Mouse (Mus musculus) testis, adult 2 months (tissue): Measurements from ENCODE around the gene Dcst2. TPM values are rescaled to one million over a fixed set of nuclear protein-coding genes. Genes with fewer than 3 reads are reported as not detected.

Experiments
- H3K27ac ChIP-seq: fragments of 200-500 bp; 2 replicates; pipeline ENCODE4 v1.5.1; 2012; ENCODE audit warnings: low read depth, low read length; ENCODE audit not compliant: control insufficient read depth, insufficient read depth
- H3K27me3 ChIP-seq: fragments of 200-500 bp; 2 replicates; pipeline ENCODE4 v1.6.1; 2012; ENCODE audit warnings: mild to moderate bottlenecking, low read length, moderate library complexity; ENCODE audit not compliant: control insufficient read depth, insufficient read depth
- H3K36me3 ChIP-seq: fragments of 200-500 bp; 2 replicates; pipeline ENCODE4 v1.6.1; 2012; ENCODE audit warnings: mild to moderate bottlenecking, low read length; ENCODE audit not compliant: control insufficient read depth, insufficient read depth
- H3K4me1 ChIP-seq: fragments of 200-500 bp; 2 replicates; pipeline ENCODE4 v1.6.1; 2012; ENCODE audit warnings: low read length; ENCODE audit not compliant: control insufficient read depth, insufficient read depth
- H3K4me3 ChIP-seq: fragments of 200-500 bp; 2 replicates; pipeline ENCODE4 v1.5.1; 2012; ENCODE audit warnings: low read depth, mild to moderate bottlenecking, low read length, moderate library complexity, mixed read lengths; ENCODE audit not compliant: control insufficient read depth
- CTCF ChIP-seq: fragments of 200-500 bp; IDR thresholded peaks from 2 replicates; pipeline ENCODE4 v1.5.1; 2012; ENCODE audit warnings: low read depth, mild to moderate bottlenecking, inconsistent platforms, low read length, moderate library complexity; ENCODE audit not compliant: control insufficient read depth, insufficient read depth, insufficient replicate concordance
- POLR2A ChIP-seq: fragments of 200-500 bp; IDR thresholded peaks from 2 replicates; pipeline ENCODE4 v1.6.1; 2012; ENCODE audit warnings: low read depth, mild to moderate bottlenecking, inconsistent platforms, low read length, moderate library complexity; ENCODE audit not compliant: control insufficient read depth
- polyA plus RNA-seq: library from polyadenylated mRNA; depleted of rRNA; stranded (reverse); fragments of >200 nt; gene quantifications from 2 replicates; pipeline ENCODE4 v1.2.3, GENCODE M21; 2012

Gene Dcst2
- polyA plus RNA-seq, 1 experiment, result 110 TPM

DNA sequence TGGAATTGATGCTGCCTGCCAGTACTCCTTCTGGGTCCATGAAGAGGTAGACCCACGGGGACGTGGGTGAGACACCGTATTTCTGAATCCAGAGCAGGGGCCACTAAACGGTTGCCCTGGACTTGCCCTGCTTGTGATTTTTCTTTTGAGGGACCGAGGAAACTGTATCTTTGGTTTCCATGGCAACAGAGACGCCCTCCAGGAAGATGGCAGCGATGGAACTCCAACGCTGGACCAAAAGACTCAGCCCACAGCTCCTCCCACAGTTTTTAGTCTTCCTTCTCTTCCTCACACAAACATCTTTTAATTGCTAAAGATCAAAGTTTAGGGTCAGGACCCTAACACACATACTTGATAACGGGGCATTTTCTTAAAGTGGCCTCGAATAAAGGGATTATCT, 29.8 kb upstream of the Dcst2 start:
- TF ChIP-seq POLR2A, result no peak
- no peak for TF ChIP-seq CTCF
- Histone ChIP-seq H3K27me3 (no peaks in the 10 kb centered on the region), H3K4me3 (peak overlapping the region; percentile 78), H3K4me1 (peaks cover 25% of the 10 kb centered on the region), H3K27ac (peak overlapping the region; percentile 41; the same call in 1 of the 2 replicates), H3K36me3 (no peaks in the 10 kb centered on the region)

GRCm38 (mm10) chr3:89332476-89332875, 29.3 kb upstream of the Dcst2 start:
- no peak overlapping the region for H3K27ac ChIP-seq

GRCm38 (mm10) chr3:89333053-89333452, 28.7 kb upstream of the Dcst2 start:
- H3K36me3 ChIP-seq, result no peaks in the 10 kb centered on the region
- TF ChIP-seq POLR2A (no peak), CTCF (no peak)
- H3K27ac ChIP-seq, result no peak overlapping the region
- peaks cover 32% of the 10 kb centered on the region for H3K4me1 ChIP-seq
- H3K27me3 ChIP-seq, result no peaks in the 10 kb centered on the region
- H3K4me3 ChIP-seq, result peak overlapping the region; percentile 2

More at GRCm38 (mm10) chr3:89332476-89332875, 29.3 kb upstream of the Dcst2 start:
- H3K4me3 ChIP-seq, result peak overlapping the region; percentile 78
- H3K27me3 ChIP-seq, result no peaks in the 10 kb centered on the region
- TF ChIP-seq POLR2A (no peak), CTCF (no peak)
- peaks cover 28% of the 10 kb centered on the region for H3K4me1 ChIP-seq
- no peaks in the 10 kb centered on the region for H3K36me3 ChIP-seq

DNA sequence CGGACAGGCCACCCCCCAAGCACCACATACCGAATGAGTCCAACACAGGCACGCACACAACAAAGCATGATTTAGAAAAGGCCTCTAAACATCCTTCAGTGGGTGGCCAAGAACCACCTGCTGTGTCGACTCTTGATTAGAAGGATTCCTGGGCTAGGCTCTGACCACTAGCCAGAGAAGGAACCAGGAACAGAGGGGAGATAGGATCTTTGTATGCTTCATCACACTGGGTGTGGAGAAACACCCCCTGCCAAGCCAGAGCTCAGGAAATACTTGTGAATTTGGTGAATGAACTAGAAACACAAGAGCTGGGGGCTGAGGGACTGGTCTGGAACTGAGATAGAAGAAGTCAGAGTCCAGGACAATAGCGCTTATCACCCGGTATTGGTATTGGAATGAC, 25.2 kb upstream of the Dcst2 start:
- peaks cover 26% of the 10 kb centered on the region for H3K4me1 ChIP-seq
- TF ChIP-seq POLR2A, result no peak
- no peak for TF ChIP-seq CTCF
- no peaks in the 10 kb centered on the region for H3K36me3 ChIP-seq
- H3K27me3 ChIP-seq, result no peaks in the 10 kb centered on the region
- H3K27ac ChIP-seq, result no peak overlapping the region
- H3K4me3 ChIP-seq, result no peak overlapping the region

DNA sequence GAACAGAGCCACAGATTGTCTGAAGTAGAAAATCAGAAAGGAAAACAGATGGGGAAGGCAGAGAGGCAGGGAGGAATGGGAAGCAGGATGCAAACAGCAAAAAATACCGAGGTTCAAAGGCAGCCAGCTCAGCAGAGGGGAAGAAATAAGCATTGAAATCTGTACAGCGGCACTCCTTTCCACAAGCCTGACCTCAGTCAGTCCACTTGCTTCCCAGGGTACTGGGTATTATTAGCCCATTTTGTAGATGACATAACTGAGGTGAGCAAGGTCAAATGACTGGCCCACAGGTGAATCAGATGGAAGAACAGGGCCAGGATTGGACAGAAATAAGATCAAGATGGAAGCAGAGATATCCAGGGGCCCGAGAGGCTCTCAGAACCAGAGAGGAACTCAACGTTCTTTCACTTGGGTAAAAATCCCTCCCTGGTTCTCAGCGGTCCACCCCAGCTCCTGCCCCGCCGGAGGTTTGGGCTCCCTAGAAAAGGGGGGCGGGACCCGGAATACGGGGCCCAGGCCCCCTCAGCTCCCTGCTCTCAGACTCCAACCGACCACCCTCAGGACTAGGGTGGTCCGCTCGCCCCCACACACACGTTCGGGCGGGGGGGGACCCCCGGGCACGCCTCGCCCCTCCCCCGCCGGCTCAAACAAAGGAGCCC, 24.6 kb upstream of the Dcst2 start:
- no peaks in the 10 kb centered on the region for H3K36me3 ChIP-seq
- no peaks in the 10 kb centered on the region for H3K27me3 ChIP-seq

GRCm38 (mm10) chr3:89337721-89338578, 23.8 kb upstream of the Dcst2 start, which contains the start of gene Efna4:
TSS of gene Efna4 (minus strand) at chr3:89338028.
- Histone ChIP-seq H3K36me3 (no peaks in the 10 kb centered on the region), H3K27ac (no peak within 1 kb of the TSS), H3K27me3 (no peaks in the 10 kb centered on the region), H3K4me3 (peak within 1 kb of the TSS; percentile 78), H3K4me1 (peaks cover 12% of the 10 kb centered on the region)
- TF ChIP-seq POLR2A, result no peak
- TF ChIP-seq CTCF, result no peak

More for the DNA sequence above, 24.6 kb upstream of the Dcst2 start:
- Histone ChIP-seq H3K4me1 (peaks cover 20% of the 10 kb centered on the region), H3K27ac (no peak overlapping the region), H3K4me3 (peak overlapping the region; percentile 78)
- TF ChIP-seq CTCF (no peak), POLR2A (no peak)

GRCm38 (mm10) chr3:89339416-89339815, 22.4 kb upstream of the Dcst2 start:
- H3K36me3 ChIP-seq, result no peaks in the 10 kb centered on the region
- peak; percentile 85 for TF ChIP-seq CTCF
- TF ChIP-seq POLR2A, result 0 out of 2 replicates have a peak, but pooled peaks have one; percentile 10
- H3K4me3 ChIP-seq, result no peak overlapping the region
- no peaks in the 10 kb centered on the region for H3K27me3 ChIP-seq
- H3K27ac ChIP-seq, result no peak overlapping the region
- peaks cover 10% of the 10 kb centered on the region for H3K4me1 ChIP-seq
